Mouse (Mus musculus): ENCODE measurements around the gene Gcn1l1. TPM values are rescaled to one million over a fixed set of nuclear protein-coding genes. Genes with fewer than 3 reads are reported as not detected.

The Gcn1l1 gene
- polyA plus RNA-seq, 1 experiment from 2014 or later: 20.9 TPM

DNA sequence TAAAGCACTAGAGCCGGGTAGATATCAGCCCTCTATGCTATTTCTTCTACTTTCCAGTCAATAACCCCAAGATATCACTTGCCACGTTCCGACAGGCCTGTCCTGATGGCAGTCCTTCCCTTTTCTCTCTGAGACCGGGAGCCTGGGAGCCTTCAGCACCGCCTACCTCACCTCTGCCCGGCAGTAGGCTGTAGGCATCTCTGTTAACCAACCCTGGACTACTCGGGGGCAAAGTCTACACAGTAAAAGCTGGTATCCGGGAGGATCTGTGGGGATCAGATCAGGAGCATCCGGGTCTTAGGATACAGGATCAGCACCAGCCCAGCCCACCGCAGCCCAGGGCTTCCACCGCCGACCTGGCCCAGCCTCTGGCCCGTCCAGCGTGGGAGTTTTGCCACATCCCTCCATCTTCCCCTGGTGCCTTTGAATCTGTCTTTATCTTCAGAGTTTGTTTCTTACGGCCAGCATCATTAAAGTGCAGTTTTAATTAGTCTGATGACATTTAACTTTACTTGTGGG is 42.0 kb upstream of the Gcn1l1 start:
- Histone ChIP-seq H3K4me2 (ENCODE audit: low read depth, low read length) (no peak overlapping the region), H3K4me1 (ENCODE audit: control insufficient read depth, insufficient read depth, low read length) (peaks cover 48% of the 10 kb centered on the region), H3K4me3 (ENCODE audit: low read length) (no peak overlapping the region), H3K27me3 (ENCODE audit: control insufficient read depth, insufficient read depth, low read length) (no peaks in the 10 kb centered on the region), H3K36me3 (ENCODE audit: control insufficient read depth, insufficient read depth) (peaks cover 2% of the 10 kb centered on the region; the same call in 1 of the 2 replicates), H3K9ac (ENCODE audit: low read length) (no peak overlapping the region; the same call in 1 of the 2 replicates), H3K27ac (ENCODE audit: low read length) (peak overlapping the region; percentile 72), H3K9me3 (replicated peaks; ENCODE audit: control insufficient read depth, low read length) (no peaks in the 10 kb centered on the region)
- ATAC-seq (replicated peaks; ENCODE audit: extremely low read depth, insufficient read depth, low FRiP score): no peak
- 67% methylated on average over 15 of the region's 15 CpGs for WGBS

DNA sequence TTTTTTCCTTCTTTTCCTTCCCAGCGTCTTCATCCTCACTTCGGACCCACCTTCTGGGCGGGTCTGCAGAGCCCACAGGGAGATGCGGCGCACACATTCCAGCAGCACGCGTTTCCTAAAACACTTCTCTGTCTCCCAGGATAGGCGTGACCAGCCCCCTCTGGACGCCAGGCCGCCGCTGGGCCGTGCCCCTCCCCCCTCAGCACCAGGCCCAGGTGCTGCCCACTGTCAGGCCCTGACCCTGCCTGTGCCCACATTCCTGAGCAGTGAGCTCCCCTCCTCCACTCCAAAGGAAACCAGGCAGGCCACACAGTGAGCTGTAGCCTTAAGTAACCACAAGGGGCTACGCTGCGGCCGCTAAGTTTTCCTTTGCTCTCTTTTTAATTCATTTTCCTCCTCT is 41.1 kb upstream of the Gcn1l1 start:
- H3K9me3 ChIP-seq (replicated peaks; ENCODE audit: control insufficient read depth, low read length): no peaks in the 10 kb centered on the region
- H3K9ac ChIP-seq (ENCODE audit: low read length): peak overlapping the region; percentile 54
- H3K4me1 ChIP-seq (ENCODE audit: control insufficient read depth, insufficient read depth, low read length): peaks cover 54% of the 10 kb centered on the region
- H3K27me3 ChIP-seq (ENCODE audit: control insufficient read depth, insufficient read depth, low read length): no peaks in the 10 kb centered on the region
- H3K4me2 ChIP-seq (ENCODE audit: low read depth, low read length): peak overlapping the region; percentile 45
- H3K4me3 ChIP-seq (ENCODE audit: low read length): peak overlapping the region; percentile 1; the same call in 1 of the 2 replicates
- peak overlapping the region; percentile 75 for H3K27ac ChIP-seq (ENCODE audit: low read length)
- no peaks in the 10 kb centered on the region for H3K36me3 ChIP-seq (ENCODE audit: control insufficient read depth, insufficient read depth)
- peak; percentile 46; the same call in 1 of the 2 replicates for ATAC-seq (replicated peaks; ENCODE audit: extremely low read depth, insufficient read depth, low FRiP score)
- 15% methylated on average over 15 of the region's 15 CpGs for WGBS

DNA sequence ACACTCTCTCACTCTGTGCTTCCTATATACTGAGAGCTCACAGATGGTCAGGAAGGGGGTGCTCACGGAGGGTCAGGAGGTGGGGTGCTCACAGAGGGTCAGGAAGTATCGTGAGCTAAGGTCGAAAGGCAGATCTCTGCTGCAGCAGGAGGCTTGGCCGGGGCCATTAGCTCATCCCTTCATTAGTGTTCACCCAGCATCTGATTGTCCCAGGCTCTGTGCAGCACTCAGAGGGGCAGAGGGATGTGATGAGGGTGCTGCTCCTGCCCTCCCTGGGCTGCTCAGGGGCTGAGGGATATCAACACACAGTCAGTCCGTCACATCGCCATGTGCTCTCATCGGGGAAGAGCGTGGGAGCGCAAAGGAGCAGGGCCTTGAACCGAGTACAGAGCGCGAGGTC is 40.6 kb upstream of the Gcn1l1 start:
- no peak overlapping the region for H3K4me3 ChIP-seq (ENCODE audit: low read length)
- WGBS: 41% methylated on average over 12 of the region's 12 CpGs
- H3K9me3 ChIP-seq (replicated peaks; ENCODE audit: control insufficient read depth, low read length): no peaks in the 10 kb centered on the region
- H3K27me3 ChIP-seq (ENCODE audit: control insufficient read depth, insufficient read depth, low read length): no peaks in the 10 kb centered on the region
- H3K9ac ChIP-seq (ENCODE audit: low read length): peak overlapping the region; percentile 54
- ATAC-seq (replicated peaks; ENCODE audit: extremely low read depth, insufficient read depth, low FRiP score): 0 out of 2 replicates have a peak, but pooled peaks have one; percentile 8
- H3K4me2 ChIP-seq (ENCODE audit: low read depth, low read length): peak overlapping the region; percentile 45
- H3K36me3 ChIP-seq (ENCODE audit: control insufficient read depth, insufficient read depth): no peaks in the 10 kb centered on the region
- peaks cover 59% of the 10 kb centered on the region for H3K4me1 ChIP-seq (ENCODE audit: control insufficient read depth, insufficient read depth, low read length)
- peak overlapping the region; percentile 75 for H3K27ac ChIP-seq (ENCODE audit: low read length)

DNA sequence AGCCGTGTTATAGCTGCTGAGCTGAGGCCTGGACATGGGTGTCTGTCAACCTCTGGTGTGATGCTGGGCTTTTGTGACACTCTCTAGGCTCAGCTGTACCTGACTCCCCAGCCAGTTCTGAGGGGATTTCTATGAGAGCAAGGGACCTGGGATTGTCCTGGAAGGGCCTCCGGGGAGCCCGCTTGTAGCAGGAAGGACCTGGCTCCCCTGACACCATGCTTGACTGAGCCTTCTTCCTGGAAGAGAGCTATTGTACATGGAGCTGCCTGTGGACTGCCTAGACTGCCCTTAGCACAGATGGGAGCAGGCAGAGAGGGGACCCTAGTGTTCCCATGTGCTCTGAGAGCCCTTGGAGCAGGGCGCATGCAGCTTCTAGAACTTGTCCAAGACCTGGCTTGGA is 39.6 kb upstream of the Gcn1l1 start:
- H3K9ac ChIP-seq (ENCODE audit: low read length): 0 out of 2 replicates have a peak overlapping the region, but pooled peaks have one; percentile 10
- no peaks in the 10 kb centered on the region for H3K27me3 ChIP-seq (ENCODE audit: control insufficient read depth, insufficient read depth, low read length)
- 85% methylated on average over 4 of the region's 4 CpGs for WGBS
- no peaks in the 10 kb centered on the region for H3K9me3 ChIP-seq (replicated peaks; ENCODE audit: control insufficient read depth, low read length)
- no peak overlapping the region for H3K4me3 ChIP-seq (ENCODE audit: low read length)
- no peak overlapping the region for H3K27ac ChIP-seq (ENCODE audit: low read length)
- peaks cover 63% of the 10 kb centered on the region for H3K4me1 ChIP-seq (ENCODE audit: control insufficient read depth, insufficient read depth, low read length)
- H3K4me2 ChIP-seq (ENCODE audit: low read depth, low read length): no peak overlapping the region
- no peak for ATAC-seq (replicated peaks; ENCODE audit: extremely low read depth, insufficient read depth, low FRiP score)
- H3K36me3 ChIP-seq (ENCODE audit: control insufficient read depth, insufficient read depth): no peaks in the 10 kb centered on the region

DNA sequence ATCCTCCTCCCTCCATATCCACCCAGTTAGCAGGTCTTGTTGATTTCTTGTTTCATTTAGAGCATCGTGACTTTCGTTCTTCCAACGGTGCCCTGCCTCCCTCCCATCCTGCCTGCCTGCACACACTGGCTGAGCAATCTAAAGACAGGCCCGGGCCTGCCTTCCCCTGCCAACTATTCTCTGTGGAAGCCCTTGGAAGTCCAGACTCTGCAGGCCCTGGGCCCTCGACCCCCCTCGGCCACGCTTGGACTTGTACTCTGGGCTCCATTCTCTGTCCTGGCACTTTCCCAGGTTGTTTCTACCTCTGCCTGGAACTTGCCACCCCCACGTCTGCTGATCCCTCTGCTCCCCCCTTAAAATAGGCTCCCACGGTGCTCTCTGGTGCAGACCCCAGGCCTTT is 39.1 kb upstream of the Gcn1l1 start:
- H3K9ac ChIP-seq (ENCODE audit: low read length): no peak overlapping the region
- no peaks in the 10 kb centered on the region for H3K36me3 ChIP-seq (ENCODE audit: control insufficient read depth, insufficient read depth)
- H3K9me3 ChIP-seq (replicated peaks; ENCODE audit: control insufficient read depth, low read length): no peaks in the 10 kb centered on the region
- peaks cover 64% of the 10 kb centered on the region for H3K4me1 ChIP-seq (ENCODE audit: control insufficient read depth, insufficient read depth, low read length)
- H3K4me3 ChIP-seq (ENCODE audit: low read length): no peak overlapping the region
- no peak for ATAC-seq (replicated peaks; ENCODE audit: extremely low read depth, insufficient read depth, low FRiP score)
- no peak overlapping the region for H3K27ac ChIP-seq (ENCODE audit: low read length)
- WGBS: 73% methylated on average over 9 of the region's 9 CpGs
- H3K27me3 ChIP-seq (ENCODE audit: control insufficient read depth, insufficient read depth, low read length): no peaks in the 10 kb centered on the region
- no peak overlapping the region for H3K4me2 ChIP-seq (ENCODE audit: low read depth, low read length)

DNA sequence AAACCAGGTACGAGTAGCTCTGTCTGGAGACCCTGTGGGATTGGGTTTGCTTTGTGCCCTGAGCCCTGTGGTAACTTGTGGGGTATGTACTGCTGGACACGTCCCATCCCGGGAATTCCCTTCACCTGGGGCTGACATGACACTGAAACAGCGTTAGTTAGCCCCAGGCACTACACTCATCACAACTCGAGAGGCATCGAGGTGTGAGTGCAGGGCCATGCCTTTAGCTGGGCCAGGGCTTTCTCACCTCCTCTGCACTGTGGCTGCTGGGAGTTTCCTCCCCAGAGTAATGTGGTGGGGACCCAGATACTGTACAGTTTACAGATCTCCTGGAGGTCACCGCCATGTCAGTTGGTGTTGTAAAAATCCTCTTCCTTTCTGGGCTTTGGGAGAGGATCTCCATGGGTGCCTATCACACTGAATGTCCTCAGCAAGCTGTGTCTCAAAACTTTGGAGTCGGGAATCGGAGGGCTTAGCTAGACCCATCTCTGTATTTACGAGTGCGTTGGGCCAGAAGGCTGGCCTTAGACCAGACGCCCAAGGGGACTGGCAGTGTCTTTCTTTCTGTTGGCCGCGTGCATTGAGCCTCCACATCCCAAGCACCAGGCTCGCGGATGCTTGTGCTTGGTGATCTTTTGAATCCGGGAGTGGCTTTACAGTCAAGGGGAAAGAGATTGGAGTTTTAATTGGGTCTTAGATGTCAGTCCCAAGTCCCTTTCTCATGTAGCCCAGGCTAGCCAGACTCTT is 38.4 kb upstream of the Gcn1l1 start:
- no peak for ATAC-seq (replicated peaks; ENCODE audit: extremely low read depth, insufficient read depth, low FRiP score)
- WGBS: 89% methylated on average over 17 of the region's 17 CpGs
- no peak overlapping the region for H3K27ac ChIP-seq (ENCODE audit: low read length)
- no peak overlapping the region for H3K4me2 ChIP-seq (ENCODE audit: low read depth, low read length)
- no peaks in the 10 kb centered on the region for H3K9me3 ChIP-seq (replicated peaks; ENCODE audit: control insufficient read depth, low read length)
- H3K36me3 ChIP-seq (ENCODE audit: control insufficient read depth, insufficient read depth): no peaks in the 10 kb centered on the region
- H3K9ac ChIP-seq (ENCODE audit: low read length): no peak overlapping the region
- no peaks in the 10 kb centered on the region for H3K27me3 ChIP-seq (ENCODE audit: control insufficient read depth, insufficient read depth, low read length)
- H3K4me3 ChIP-seq (ENCODE audit: low read length): no peak overlapping the region
- H3K4me1 ChIP-seq (ENCODE audit: control insufficient read depth, insufficient read depth, low read length): peaks cover 65% of the 10 kb centered on the region

DNA sequence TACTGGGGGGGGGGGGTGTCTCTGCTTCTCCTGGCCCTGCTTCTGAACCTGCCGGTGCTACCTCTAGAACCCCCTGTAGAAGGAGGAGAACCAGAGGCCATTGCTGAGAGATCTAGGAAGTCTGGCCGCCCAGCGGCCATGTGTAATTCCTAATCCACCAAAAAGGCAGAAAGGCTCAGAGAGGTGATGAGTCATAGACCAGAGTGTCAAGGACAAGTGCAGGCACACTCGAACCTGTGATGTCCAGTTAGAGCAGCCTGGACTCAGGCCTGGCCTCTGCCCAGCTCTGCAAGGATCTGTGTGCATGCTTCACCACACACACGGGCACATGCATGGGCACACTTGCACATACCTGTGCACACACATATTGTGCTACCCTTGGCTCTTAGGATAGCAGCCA is 36.9 kb upstream of the Gcn1l1 start:
- H3K9me3 ChIP-seq (replicated peaks; ENCODE audit: control insufficient read depth, low read length): no peaks in the 10 kb centered on the region
- no peak overlapping the region for H3K4me2 ChIP-seq (ENCODE audit: low read depth, low read length)

DNA sequence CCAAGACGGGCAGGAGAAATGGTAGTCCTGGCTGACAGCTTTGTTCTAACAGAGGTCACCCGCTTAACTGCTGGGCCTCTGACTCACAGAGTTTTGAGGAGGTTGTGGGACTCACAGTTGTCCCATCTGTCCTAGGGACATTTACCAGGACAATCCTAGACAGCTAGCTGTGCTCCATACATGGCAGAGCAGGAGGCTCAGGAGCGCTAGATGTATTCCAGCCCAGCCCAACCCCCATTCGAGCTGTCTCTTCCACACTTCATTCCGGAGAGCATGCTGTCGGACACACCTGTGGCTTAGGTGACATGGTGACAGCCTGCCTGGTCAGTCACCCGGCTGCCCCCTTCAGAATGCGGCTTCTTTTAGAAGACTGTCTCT is 35.7 kb upstream of the Gcn1l1 start:
- H3K27ac ChIP-seq (ENCODE audit: low read length): peak overlapping the region; percentile 87
- WGBS: 23% methylated on average over 8 of the region's 8 CpGs
- no peak overlapping the region for H3K4me3 ChIP-seq (ENCODE audit: low read length)
- peak overlapping the region; percentile 41 for H3K4me2 ChIP-seq (ENCODE audit: low read depth, low read length)
- peaks cover 76% of the 10 kb centered on the region for H3K4me1 ChIP-seq (ENCODE audit: control insufficient read depth, insufficient read depth, low read length)
- peak overlapping the region; percentile 55 for H3K9ac ChIP-seq (ENCODE audit: low read length)
- no peak for ATAC-seq (replicated peaks; ENCODE audit: extremely low read depth, insufficient read depth, low FRiP score)
- H3K36me3 ChIP-seq (ENCODE audit: control insufficient read depth, insufficient read depth): no peaks in the 10 kb centered on the region
- no peaks in the 10 kb centered on the region for H3K9me3 ChIP-seq (replicated peaks; ENCODE audit: control insufficient read depth, low read length)
- H3K27me3 ChIP-seq (ENCODE audit: control insufficient read depth, insufficient read depth, low read length): no peaks in the 10 kb centered on the region

More for the DNA sequence above, 36.9 kb upstream of the Gcn1l1 start:
- 66% methylated on average over 5 of the region's 5 CpGs for WGBS
- Histone ChIP-seq H3K4me3 (ENCODE audit: low read length) (no peak overlapping the region), H3K27ac (ENCODE audit: low read length) (no peak overlapping the region), H3K27me3 (ENCODE audit: control insufficient read depth, insufficient read depth, low read length) (no peaks in the 10 kb centered on the region), H3K9ac (ENCODE audit: low read length) (no peak overlapping the region), H3K36me3 (ENCODE audit: control insufficient read depth, insufficient read depth) (no peaks in the 10 kb centered on the region), H3K4me1 (ENCODE audit: control insufficient read depth, insufficient read depth, low read length) (peaks cover 75% of the 10 kb centered on the region)
- ATAC-seq (replicated peaks; ENCODE audit: extremely low read depth, insufficient read depth, low FRiP score): no peak

DNA sequence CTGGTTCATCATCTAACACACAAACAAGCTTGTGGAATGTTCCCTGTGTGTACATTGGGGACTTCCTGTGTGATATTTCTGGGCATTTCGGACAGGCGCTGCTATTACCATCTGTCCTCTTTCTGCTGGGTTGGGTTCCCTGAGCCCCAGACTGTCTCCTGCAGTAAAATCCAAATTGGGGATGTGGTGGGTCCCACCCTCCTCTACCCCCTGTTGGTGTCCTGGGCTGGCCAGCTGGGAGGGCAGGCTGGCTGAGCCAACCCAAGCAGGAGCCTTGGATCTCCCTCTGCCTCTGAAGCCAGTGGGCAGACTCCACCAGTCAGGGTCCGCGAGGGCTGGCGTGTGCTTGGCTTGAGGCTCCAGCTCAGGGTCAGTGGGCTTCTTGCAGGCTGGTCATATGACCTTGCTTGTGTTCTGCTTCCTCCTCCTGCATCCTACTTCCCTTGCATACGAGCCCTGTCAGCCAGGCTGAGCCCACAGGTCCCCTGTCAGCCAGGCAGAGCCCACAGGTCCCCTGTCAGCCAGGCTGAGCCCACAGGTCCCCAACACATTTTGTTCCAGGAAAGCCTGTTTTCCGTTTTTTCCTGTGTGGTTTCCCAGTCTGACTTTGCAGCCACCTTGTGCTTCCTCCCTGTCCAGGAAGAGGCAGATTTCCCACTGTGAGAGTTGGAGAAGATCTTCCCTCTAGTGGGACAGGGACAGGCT is 35.2 kb upstream of the Gcn1l1 start:
- Histone ChIP-seq H3K27ac (ENCODE audit: low read length) (peak overlapping the region; percentile 87), H3K4me2 (ENCODE audit: low read depth, low read length) (peak overlapping the region; percentile 41), H3K4me1 (ENCODE audit: control insufficient read depth, insufficient read depth, low read length) (peaks cover 76% of the 10 kb centered on the region), H3K4me3 (ENCODE audit: low read length) (no peak overlapping the region), H3K9me3 (replicated peaks; ENCODE audit: control insufficient read depth, low read length) (no peaks in the 10 kb centered on the region), H3K36me3 (ENCODE audit: control insufficient read depth, insufficient read depth) (no peaks in the 10 kb centered on the region), H3K27me3 (ENCODE audit: control insufficient read depth, insufficient read depth, low read length) (no peaks in the 10 kb centered on the region), H3K9ac (ENCODE audit: low read length) (peak overlapping the region; percentile 55)
- ATAC-seq (replicated peaks; ENCODE audit: extremely low read depth, insufficient read depth, low FRiP score): no peak
- 41% methylated on average over 7 of the region's 7 CpGs for WGBS
